Mouse (Mus musculus) testis, adult 2 months (tissue): ENCODE measurements around the gene Tbx4.

ENCODE experiments used
- CTCF ChIP-seq: fragments of 200-500 bp; IDR thresholded peaks from 2 replicates; pipeline ENCODE4 v1.5.1; 2012; ENCODE audit warnings: low read depth, mild to moderate bottlenecking, inconsistent platforms, low read length, moderate library complexity; ENCODE audit not compliant: control insufficient read depth, insufficient read depth, insufficient replicate concordance
- POLR2A ChIP-seq: fragments of 200-500 bp; IDR thresholded peaks from 2 replicates; pipeline ENCODE4 v1.6.1; 2012; ENCODE audit warnings: low read depth, mild to moderate bottlenecking, inconsistent platforms, low read length, moderate library complexity; ENCODE audit not compliant: control insufficient read depth

DNA sequence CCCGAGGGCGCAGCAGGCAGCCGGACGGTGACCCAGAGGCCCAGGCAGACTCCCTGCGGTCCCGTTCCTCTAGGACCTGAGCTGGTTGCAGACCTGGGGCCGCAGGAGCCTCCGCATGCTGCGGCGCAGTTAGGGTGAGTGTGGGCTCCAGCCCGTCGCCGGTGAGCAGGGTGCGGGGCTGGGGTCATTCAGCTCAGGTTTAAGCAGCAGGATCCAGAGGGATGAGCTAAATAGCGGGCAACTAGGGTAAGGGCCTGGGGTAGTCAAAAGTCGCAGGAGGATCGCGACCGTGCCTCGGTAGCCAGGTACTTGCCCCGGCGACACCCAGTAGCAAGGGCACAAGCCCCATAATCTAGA is 185 bp downstream of the Tbx4 start:
- no peak for TF ChIP-seq POLR2A
- TF ChIP-seq CTCF = no peak
